Mouse (Mus musculus) lung, embryonic 16.5 days (tissue): Measurements from ENCODE around the gene Irx3. TPM values are rescaled to one million over a fixed set of nuclear protein-coding genes. Genes with fewer than 3 reads are reported as not detected.

Experiments used
- ATAC-seq: fragments of 200-750 bp; cut with Nextera tagmentation; 2 replicates; pipeline ENCODE4 v1.8.0; 2017; ENCODE audit warnings: low read depth, mild to moderate bottlenecking, moderate library complexity
- H3K27ac ChIP-seq: fragments of 300-500 bp; sonication (generic); 2 replicates; pipeline ENCODE4 v1.5.1; 2014; ENCODE audit warnings: mild to moderate bottlenecking, control low read depth, low read length
- H3K27me3 ChIP-seq: fragments of 300-500 bp; sonication (generic); 2 replicates; pipeline ENCODE4 v1.6.1; 2014; ENCODE audit warnings: low read depth, low read length, mixed read lengths; ENCODE audit not compliant: control insufficient read depth, insufficient read depth
- H3K36me3 ChIP-seq: fragments of 300-500 bp; sonication (generic); 2 replicates; pipeline ENCODE4 v1.6.1; 2014; ENCODE audit warnings: low read length; ENCODE audit not compliant: control insufficient read depth, insufficient read depth
- H3K4me1 ChIP-seq: fragments of 300-500 bp; sonication (generic); replicated peaks from 2 replicates; pipeline ENCODE4 v1.6.1; 2014; ENCODE audit warnings: low read length, mixed read lengths; ENCODE audit not compliant: control insufficient read depth, insufficient read depth
- H3K4me2 ChIP-seq: fragments of 300-500 bp; sonication (generic); 2 replicates; pipeline ENCODE4 v1.6.1; 2014; ENCODE audit warnings: low read depth, low read length, control low read depth
- H3K4me3 ChIP-seq: fragments of 300-500 bp; sonication (generic); 2 replicates; pipeline ENCODE4 v1.5.1; 2014; ENCODE audit warnings: mild to moderate bottlenecking, low read length, control low read depth
- H3K9ac ChIP-seq: fragments of 300-500 bp; sonication (generic); 2 replicates; pipeline ENCODE4 v1.6.1; 2014; ENCODE audit warnings: low read length, control low read depth
- H3K9me3 ChIP-seq: fragments of 300-500 bp; sonication (generic); 2 replicates; pipeline ENCODE4 v1.6.1; 2016; ENCODE audit warnings: low read length; ENCODE audit not compliant: control insufficient read depth
- WGBS: fragments of 180-500 bp; shearing (Covaris S2); extraction: QIAGEN DNeasy Blood & Tissue Kit; methylation state at CpG from one replicate; pipeline ENCODE4 v1.1.7; 2014; 5-methylcytosine and 5-hydroxymethylcytosine counted together
- polyA plus RNA-seq: library from polyadenylated mRNA; unstranded; fragments of >200 nt; fragmentation: Nextera tagmentation; extraction: Ambion mirVana; gene quantifications from 2 replicates; pipeline ENCODE4 v1.2.1, GENCODE M21; 2015

Gene Irx3
- 20.7 and 24.8 TPM in 2 replicates for polyA plus RNA-seq

DNA sequence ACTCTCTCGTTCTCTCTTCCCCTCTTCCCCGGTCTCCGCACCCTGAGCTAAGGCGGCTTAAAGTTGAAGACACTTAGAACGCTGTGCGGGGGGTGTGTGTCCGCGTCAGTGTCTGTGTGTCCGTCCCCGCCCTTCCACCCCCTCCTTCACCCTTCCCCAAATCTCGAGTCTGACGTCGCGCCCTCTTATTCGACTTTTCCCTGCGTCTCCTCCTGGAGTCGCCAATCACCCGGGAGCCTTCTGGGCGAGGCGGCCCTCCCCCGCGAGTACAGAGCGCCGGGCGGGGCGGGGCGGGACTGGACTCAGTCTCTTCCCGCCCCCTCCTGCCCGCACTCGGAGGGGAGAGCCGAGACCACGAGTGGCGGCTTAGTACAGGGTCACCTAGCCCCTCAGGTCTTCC is at the start of gene Irx3:
TSS of gene Irx3 (minus strand) at position 229 of the 400 bp plus-strand sequence.
- Histone ChIP-seq H3K9me3 (no peaks in the 10 kb centered on the region), H3K27ac (peak within 1 kb of the TSS; percentile 96), H3K27me3 (peaks cover 66% of the 10 kb centered on the region), H3K4me1 (peaks cover 2% of the 10 kb centered on the region), H3K36me3 (0 out of 2 replicates have a peak, but pooled peaks cover 2% of the 10 kb centered on the region), H3K9ac (peak within 1 kb of the TSS; percentile 85), H3K4me3 (peak within 1 kb of the TSS; percentile 65), H3K4me2 (peak within 1 kb of the TSS; percentile 69)
- 0% methylated on average over 29 of the region's 33 CpGs for WGBS
- peak; percentile 85 for ATAC-seq

GRCm38 (mm10) chr8:91851359-91851758 is 49.5 kb upstream of the Irx3 start:
- Histone ChIP-seq H3K9ac (no peak overlapping the region), H3K4me1 (no peaks in the 10 kb centered on the region), H3K36me3 (no peaks in the 10 kb centered on the region), H3K4me3 (no peak overlapping the region), H3K27ac (no peak overlapping the region), H3K9me3 (no peaks in the 10 kb centered on the region), H3K4me2 (no peak overlapping the region), H3K27me3 (no peaks in the 10 kb centered on the region)
- 58% methylated on average over 10 of the region's 10 CpGs for WGBS
- no peak for ATAC-seq

- Histone ChIP-seq H3K4me2 (no peak overlapping the region), H3K4me1 (no peaks in the 10 kb centered on the region), H3K9ac (no peak overlapping the region), H3K4me3 (no peak overlapping the region), H3K36me3 (no peaks in the 10 kb centered on the region), H3K9me3 (no peaks in the 10 kb centered on the region), H3K27ac (no peak overlapping the region), H3K27me3 (no peaks in the 10 kb centered on the region)
- no peak for ATAC-seq
- WGBS: 85% methylated on average over 6 of the region's 6 CpGs
Measured at GRCm38 (mm10) chr8:91849984-91850383, 48.1 kb upstream of the Irx3 start.

DNA sequence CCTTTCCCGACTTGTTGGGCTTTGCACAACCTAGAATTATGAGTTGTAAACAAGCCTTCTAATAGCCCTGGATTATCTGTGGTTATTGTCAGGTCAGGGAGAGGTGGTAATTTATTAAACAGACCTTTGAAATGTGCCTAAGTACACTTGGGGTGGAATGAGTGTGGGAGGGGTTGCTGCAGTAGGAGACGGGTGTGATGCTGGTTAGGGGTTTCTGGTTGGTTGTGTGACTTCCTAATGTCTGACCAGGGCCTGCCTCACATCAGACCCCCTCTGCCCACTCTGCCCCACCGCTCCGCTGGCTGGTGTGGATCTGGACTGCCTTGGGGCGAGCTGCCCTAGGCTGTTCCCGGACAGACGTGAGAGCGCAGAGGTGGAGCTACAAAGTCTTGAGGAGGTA is 47.7 kb upstream of the Irx3 start:
- no peak overlapping the region for H3K4me2 ChIP-seq
- H3K9ac ChIP-seq: no peak overlapping the region
- H3K4me3 ChIP-seq: no peak overlapping the region
- no peaks in the 10 kb centered on the region for H3K36me3 ChIP-seq
- H3K27me3 ChIP-seq: no peaks in the 10 kb centered on the region
- no peak for ATAC-seq
- H3K9me3 ChIP-seq: no peaks in the 10 kb centered on the region
- WGBS: 76% methylated on average over 8 of the region's 8 CpGs
- H3K4me1 ChIP-seq: no peaks in the 10 kb centered on the region
- H3K27ac ChIP-seq: no peak overlapping the region

GRCm38 (mm10) chr8:91845641-91846040 is 43.8 kb upstream of the Irx3 start:
- Histone ChIP-seq H3K4me2 (no peak overlapping the region), H3K27ac (no peak overlapping the region), H3K9me3 (no peaks in the 10 kb centered on the region), H3K4me3 (no peak overlapping the region), H3K4me1 (no peaks in the 10 kb centered on the region), H3K36me3 (no peaks in the 10 kb centered on the region), H3K9ac (no peak overlapping the region), H3K27me3 (no peaks in the 10 kb centered on the region)
- ATAC-seq: no peak
- WGBS: 66% methylated on average over 3 of the region's 3 CpGs

GRCm38 (mm10) chr8:91837131-91837530 is 35.3 kb upstream of the Irx3 start:
- ATAC-seq: no peak
- Histone ChIP-seq H3K9ac (no peak overlapping the region), H3K36me3 (no peaks in the 10 kb centered on the region), H3K4me3 (no peak overlapping the region), H3K27me3 (peaks cover 3% of the 10 kb centered on the region; the same call in 1 of the 2 replicates), H3K4me1 (no peaks in the 10 kb centered on the region), H3K9me3 (no peaks in the 10 kb centered on the region), H3K27ac (no peak overlapping the region), H3K4me2 (no peak overlapping the region)
- WGBS: 44% methylated on average over 1 of the region's 1 CpGs

DNA sequence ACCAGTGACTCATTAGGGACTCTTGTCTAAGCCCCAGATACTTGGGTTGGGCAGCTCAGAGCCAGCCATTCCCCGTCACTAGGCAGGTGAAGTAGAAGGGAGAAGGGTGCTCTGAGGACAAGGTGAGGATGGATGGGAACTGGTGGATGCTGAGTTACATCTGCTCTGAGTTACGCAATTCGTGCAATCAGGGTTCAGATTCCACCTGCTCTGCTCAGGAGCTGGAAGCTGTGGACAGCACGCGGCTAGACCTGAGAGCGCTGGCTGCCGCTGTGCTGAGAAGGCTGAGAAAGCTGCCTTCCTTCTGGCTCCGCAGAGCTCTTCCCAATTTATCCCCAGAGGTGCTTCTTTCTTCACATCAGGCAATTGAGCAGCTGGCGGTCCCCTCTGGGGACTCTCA is 34.8 kb upstream of the Irx3 start:
- H3K27me3 ChIP-seq: peaks cover 3% of the 10 kb centered on the region; the same call in 1 of the 2 replicates
- no peaks in the 10 kb centered on the region for H3K4me1 ChIP-seq
- ATAC-seq: no peak
- WGBS: 44% methylated on average over 9 of the region's 9 CpGs
- H3K9ac ChIP-seq: no peak overlapping the region
- H3K36me3 ChIP-seq: no peaks in the 10 kb centered on the region
- H3K4me3 ChIP-seq: no peak overlapping the region
- no peaks in the 10 kb centered on the region for H3K9me3 ChIP-seq
- H3K27ac ChIP-seq: no peak overlapping the region
- H3K4me2 ChIP-seq: no peak overlapping the region

DNA sequence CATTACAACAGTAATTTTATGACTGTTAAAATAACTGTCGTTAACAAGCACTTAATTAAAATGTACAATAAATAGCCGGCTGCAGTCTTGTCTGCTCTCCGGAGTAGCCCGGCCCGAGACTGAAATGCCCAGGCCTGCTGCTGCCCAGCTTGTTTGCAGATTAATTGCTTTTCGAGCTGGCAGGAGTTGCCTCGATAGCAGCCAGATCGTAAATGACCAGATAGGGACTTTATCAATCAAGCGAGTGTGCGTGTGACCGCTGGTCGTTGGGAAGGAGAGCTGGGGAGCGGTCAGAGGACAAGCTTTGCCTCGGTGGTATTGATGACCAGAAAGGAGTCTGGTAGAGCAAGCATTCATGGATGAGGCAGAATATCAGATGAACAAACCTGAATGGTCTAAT is 25.8 kb upstream of the Irx3 start:
- 50% methylated on average over 14 of the region's 14 CpGs for WGBS
- H3K36me3 ChIP-seq: no peaks in the 10 kb centered on the region
- H3K27ac ChIP-seq: no peak overlapping the region
- no peak overlapping the region for H3K4me2 ChIP-seq
- no peak overlapping the region for H3K4me3 ChIP-seq
- no peaks in the 10 kb centered on the region for H3K9me3 ChIP-seq
- ATAC-seq: no peak
- H3K9ac ChIP-seq: no peak overlapping the region
- peaks cover 4% of the 10 kb centered on the region for H3K4me1 ChIP-seq
- H3K27me3 ChIP-seq: no peaks in the 10 kb centered on the region; the same call in 1 of the 2 replicates

GRCm38 (mm10) chr8:91827192-91827591 is 25.3 kb upstream of the Irx3 start:
- Histone ChIP-seq H3K36me3 (no peaks in the 10 kb centered on the region), H3K9ac (no peak overlapping the region), H3K9me3 (no peaks in the 10 kb centered on the region), H3K4me1 (peaks cover 4% of the 10 kb centered on the region), H3K27ac (no peak overlapping the region), H3K27me3 (no peaks in the 10 kb centered on the region; the same call in 1 of the 2 replicates), H3K4me2 (no peak overlapping the region), H3K4me3 (no peak overlapping the region)
- ATAC-seq: no peak
- WGBS: 73% methylated on average over 9 of the region's 9 CpGs

GRCm38 (mm10) chr8:91823357-91823756 is 21.5 kb upstream of the Irx3 start:
- Histone ChIP-seq H3K9me3 (no peaks in the 10 kb centered on the region), H3K4me2 (no peak overlapping the region), H3K27me3 (no peaks in the 10 kb centered on the region), H3K4me1 (peaks cover 14% of the 10 kb centered on the region), H3K27ac (peak overlapping the region; percentile 9; the same call in 1 of the 2 replicates), H3K36me3 (no peaks in the 10 kb centered on the region), H3K4me3 (no peak overlapping the region), H3K9ac (no peak overlapping the region)
- WGBS: 66% methylated on average over 11 of the region's 11 CpGs
- peak; percentile 52; the same call in 1 of the 2 replicates for ATAC-seq
